Mouse (Mus musculus): Measurements from ENCODE around the gene Stx3.
A peak's percentile ranks its signal among the peaks of the same experiment; 100 is the strongest.

The Stx3 gene

DNA sequence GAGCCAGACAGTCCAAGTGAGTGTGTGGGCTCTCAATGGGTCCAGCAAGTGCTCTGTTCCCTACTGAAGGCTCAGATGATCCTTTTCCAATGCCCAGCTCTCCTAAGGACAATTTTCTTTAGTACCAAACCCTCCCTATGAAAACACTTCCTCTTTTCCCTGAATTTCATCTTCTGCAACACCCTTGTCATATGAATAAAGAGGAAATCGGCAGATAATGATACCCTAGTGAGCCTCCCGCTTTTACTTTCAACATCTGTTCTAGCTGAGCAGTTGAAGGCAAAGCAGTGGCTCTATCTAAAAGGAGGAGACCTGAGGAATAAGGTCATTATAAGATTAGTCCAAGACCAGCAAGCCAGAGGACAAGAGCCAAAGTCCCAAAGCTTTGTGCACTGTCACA is 10.8 kb downstream of the Stx3 start:
- DNase-seq (ENCODE audit: extremely low read depth, low read depth, low spot score) = no peak

DNA sequence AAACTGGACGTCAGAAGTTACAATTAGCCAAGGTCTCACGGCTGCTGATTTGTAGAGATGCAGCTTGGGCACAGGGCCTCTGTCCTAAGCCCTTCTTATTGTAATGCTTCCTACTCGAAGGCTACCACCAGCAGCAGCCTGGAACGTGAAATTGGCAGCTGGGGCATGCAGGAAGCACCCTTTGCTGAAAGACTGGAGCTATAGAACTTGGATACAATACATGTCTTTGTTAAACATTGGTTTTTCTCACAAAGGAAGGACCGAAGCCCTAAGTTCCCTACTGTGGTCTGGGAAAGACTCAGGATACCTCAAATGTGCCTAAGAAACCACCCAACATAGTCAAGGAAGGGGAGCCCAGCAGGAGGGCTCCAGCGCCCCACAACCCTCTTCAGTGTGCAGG is 11.4 kb downstream of the Stx3 start:
- no peak for DNase-seq (ENCODE audit: extremely low read depth, low read depth, low spot score)

DNA sequence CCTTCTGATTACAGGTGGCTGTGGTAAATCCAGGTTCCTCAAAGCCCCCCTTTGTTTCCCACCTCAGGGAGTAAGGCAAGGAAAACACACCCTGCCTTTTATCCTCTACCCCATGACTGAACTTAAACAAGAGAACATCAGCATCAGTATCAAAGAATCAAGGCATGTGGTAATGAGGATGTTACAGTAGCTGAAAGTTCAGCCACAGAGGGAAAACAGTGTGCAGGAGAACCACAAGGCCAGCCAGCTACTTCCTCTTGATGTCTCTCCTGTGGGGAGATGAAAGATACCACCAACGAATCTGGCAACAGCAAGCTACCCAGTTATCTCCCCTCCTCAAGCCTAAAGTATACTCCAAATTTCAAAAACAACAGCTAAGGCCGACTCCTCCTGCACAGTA is 12.0 kb downstream of the Stx3 start:
- no peak for DNase-seq (ENCODE audit: extremely low read depth, low read depth, low spot score)

DNA sequence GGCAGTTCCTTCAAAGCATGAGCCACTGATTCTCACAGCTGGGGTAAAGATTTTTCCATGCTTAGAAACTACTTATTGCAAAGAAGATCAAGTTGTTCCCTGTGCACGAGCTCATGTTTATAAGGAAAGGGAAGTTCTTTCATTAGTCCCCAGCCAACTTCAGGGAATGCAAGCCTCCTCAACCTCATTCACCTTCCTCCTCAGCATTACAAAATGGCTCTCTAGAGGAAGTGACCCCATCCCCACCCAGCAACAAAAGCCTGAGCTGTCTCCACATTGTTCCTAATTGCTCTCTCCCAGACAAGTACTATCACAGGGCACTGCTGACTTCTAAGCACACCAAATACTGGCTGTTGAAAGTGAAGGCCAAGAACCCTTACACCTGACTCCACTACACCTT is 14.8 kb downstream of the Stx3 start:
- DNase-seq (ENCODE audit: extremely low read depth, low read depth, low spot score) = no peak

DNA sequence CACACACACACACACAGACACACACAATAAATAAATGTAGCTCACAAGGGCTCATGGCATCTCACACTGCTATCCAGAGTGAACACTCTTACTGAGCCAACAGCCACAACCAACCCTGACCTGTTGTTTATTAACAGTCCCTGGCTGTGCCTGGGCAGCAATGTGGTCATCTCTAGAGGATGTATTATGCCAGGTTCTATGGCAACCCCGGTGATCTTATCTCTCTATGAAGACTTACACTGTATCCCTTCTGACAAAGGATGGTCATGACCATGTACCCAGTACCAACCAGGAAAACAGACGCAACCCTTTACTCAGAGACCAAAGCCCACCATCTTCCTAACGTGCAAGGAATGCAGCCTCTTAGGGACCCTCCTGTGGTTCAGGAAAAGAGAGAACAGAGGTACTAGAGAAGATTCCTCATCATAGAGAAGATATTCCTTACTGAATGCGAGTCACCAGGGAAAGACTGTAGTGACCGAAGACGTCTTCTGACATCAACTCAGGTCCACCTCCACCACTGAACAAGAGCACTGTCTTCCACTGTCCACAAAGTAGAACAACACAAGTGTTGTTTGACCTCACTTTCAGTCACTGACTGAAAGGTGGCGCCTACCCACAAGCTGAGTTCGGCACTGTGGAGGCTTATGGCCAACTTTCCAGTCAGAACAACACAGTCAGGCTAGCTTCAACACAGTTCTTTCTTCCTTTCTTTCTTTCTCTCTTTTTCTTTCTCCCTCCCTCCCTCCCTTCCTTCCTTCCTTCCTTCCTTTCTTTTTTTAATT is 18.5 kb downstream of the Stx3 start:
- no peak for DNase-seq (ENCODE audit: extremely low read depth, low read depth, low spot score)

DNA sequence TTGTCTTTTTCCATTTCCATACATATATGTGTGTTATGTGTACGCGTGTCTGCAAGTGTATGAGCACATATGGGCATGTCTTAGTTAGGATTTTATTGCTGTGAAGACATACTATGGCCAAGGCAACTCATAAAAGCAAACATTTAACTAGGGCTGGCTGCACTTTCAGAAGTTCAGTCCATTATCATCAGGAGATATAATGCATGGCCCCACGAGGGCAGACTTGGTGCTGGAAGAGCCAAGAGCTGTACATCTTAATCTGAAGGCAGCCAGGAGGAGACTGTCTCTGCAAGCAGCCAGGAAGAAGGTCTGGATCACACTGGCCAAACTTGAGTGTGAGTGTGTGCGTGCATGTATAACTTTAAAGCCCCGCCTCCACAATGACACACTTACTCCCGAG is 24.8 kb downstream of the Stx3 start:
- DNase-seq (ENCODE audit: extremely low read depth, low read depth, low spot score) = no peak

DNA sequence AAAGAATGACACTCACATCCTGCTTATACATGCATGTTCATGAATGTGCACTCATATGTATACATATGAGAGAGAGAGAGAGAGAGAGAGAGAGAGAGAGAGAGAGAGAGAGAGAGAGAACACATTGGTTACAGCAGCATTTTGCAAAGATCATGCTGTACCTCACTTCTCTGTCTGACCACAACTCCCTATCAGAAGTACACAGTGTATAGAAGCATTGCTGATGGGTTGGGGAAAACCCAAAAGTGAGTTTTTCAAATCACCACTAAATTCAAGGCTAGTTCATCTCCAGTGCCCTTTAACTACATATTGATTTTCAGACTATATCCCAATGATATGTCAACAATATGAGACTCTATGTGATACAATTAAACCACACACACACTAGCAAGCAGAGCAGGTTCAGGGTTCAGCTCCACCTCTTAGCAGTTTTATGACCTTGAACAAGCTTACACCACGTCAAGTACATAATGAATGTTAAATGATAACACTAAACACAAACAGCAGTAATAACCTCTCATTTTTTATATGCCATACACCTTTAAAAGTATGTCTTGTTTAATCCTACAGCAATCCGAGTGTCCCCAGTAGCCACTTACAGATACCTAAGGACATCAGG is 25.4 kb downstream of the Stx3 start:
- DNase-seq (ENCODE audit: extremely low read depth, low read depth, low spot score) = no peak

DNA sequence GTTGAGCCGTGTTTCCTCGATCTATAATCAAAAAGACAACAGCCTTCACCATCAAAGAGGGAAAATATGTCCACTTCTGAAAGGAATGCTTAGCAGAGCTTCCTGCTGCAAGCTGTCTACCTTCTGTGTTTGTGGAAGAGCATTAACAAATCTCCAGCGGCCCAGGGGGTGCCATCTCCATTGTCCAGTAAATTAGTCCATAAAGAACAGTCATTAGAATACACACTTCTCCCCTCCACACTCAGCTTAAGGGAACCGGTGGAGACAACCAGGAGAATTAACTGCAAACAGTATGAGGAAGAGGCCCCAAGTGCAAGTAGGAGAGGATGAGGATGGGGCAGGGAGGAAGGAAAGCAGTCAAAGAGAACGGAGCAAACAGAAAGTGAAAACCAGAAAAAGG is 27.4 kb downstream of the Stx3 start:
- DNase-seq (ENCODE audit: extremely low read depth, low read depth, low spot score) = no peak

DNA sequence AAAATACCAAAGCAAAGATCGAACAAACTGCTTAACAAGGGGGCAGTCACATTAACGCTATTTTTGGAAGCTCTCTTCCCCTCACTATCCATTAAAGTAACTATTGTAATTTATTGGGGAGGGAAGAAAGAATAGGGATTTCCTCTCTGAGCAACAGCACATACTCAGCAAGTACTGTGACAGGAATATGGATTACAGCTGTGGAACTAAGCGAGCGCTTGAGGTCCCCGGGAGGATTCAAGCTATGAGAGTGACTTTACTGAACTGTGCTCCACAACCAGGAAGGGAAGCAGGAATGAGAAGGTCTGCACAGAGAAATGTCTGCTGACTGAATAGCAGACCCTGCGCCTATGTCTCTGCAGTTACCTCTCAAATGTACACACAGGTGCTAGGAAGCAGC is 30.3 kb downstream of the Stx3 start:
- no peak for DNase-seq (ENCODE audit: extremely low read depth, low read depth, low spot score)

DNA sequence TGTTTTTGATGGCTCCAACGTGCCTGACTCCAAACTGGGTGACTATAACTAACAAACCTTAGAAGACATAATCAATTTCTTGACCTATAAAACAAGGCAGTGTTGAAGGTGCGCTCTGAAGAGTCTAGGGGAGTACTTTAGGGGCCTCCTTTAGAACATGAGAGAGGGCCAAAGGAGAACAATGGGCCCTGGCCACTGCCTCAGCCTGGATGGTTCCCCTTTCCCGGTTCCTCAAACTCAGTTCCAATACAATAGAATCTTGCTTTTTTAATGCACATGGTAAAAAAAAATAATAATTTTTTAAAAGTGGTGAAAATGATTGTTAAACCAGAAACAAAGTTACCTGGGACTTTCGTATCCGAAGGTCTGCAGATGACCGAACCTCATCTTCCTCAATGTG is 31.4 kb downstream of the Stx3 start:
- no peak for DNase-seq (ENCODE audit: extremely low read depth, low read depth, low spot score)

DNA sequence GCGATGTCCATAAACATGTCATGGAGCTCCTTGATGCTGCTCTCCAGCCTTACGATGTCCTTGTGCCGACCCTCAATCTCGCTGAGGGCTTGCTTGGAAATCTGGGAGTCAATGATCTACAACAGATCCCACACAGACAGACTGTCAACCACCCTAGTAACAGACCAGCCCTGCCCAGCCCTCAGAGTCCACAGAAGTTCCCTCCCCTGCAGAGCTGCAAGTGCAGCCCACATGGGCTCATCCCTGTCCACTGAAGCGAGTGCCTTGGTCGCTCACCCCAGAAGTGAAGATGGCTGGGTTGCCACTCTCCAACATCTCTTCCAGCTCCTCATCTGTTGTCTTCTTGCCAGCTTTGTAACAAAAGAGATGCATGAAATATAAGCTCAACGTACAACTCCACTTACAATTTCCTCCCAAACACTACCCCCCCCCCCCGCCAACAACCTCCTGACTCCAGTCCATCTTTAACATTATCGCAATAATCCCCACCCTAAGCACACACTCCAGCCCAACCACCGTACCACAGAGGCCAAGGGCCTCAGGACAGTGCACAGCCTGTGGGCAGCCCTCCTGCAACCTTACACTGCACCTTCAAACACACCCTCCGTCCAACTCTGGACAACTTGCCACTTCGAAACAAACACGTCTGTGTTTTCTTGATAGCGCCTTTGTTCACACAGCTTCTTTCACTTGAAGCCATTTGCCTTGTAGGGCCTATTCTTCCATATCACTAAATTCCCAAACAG is 33.6 kb downstream of the Stx3 start:
- no peak for DNase-seq (ENCODE audit: extremely low read depth, low read depth, low spot score)

DNA sequence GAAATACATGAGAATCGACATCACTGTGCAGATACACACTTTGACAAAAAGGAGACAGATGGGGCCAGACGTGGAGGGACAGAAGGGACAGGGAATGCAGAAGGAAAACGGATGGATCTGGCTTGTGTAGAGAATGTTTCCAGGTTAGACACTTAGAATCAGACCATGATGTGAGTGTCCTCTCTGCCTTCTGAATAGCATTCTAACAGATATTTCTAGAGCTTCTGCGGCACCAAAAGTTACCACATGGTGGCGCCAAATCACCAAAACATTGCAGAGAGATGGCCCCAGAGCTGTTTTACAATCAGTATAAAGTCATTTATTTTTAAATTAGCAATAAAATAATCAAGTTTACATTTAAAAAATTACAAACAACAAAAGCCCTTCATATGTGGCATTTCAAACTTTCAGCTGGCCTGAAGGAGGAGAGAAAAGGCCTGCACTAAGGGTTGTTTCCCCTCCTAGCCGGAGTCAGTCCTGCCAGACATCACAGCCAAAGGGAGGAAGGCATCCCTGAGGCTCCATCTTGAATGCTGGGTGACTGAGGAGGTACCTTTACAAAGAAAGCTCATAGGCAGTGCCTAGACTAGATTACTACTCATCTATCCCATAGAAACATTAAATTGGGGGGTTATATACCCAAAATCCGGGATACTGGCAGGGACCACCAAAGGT is 41.9 kb downstream of the Stx3 start:
- no peak for DNase-seq (ENCODE audit: extremely low read depth, low read depth, low spot score)

DNA sequence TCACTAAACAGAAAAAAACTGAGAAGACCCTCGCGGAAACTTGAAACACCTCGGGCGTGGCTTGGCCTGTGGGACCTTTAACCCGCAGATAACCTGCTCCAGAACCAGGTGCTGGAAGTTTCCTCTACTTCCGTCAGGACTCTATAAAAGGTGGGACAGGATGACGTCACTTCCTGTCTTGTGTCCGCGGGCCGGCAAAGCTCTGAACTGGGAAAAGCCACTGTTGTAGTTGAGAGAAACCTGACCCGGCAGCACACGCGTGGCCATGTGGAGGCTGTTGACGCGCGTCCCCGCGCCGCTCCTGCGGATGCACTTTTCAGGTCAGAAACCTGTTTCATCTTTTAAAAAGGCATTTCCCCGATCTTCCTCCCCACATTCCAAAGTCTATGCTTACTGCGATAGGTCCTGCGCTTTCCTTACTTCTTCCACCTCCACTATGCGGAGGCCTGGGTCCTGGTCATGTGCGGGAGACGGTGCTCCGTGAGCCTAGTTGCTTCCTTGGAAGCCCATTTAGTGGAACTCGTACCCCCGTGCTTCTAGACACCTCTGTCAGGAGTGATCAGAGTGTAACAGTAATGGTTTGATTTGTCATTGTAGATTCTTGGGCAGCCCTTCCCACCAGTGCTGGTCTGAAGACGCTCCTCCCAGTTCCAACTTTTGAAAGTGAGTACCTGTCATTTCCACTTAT is 48.9 kb downstream of the Stx3 start, which contains the start of gene Mrpl16:
Gene Mrpl16, plus strand, starts transcription at position 187 of the 688 bp plus-strand sequence.
- peak; percentile 39 for DNase-seq (ENCODE audit: extremely low read depth, low read depth, low spot score)

DNA sequence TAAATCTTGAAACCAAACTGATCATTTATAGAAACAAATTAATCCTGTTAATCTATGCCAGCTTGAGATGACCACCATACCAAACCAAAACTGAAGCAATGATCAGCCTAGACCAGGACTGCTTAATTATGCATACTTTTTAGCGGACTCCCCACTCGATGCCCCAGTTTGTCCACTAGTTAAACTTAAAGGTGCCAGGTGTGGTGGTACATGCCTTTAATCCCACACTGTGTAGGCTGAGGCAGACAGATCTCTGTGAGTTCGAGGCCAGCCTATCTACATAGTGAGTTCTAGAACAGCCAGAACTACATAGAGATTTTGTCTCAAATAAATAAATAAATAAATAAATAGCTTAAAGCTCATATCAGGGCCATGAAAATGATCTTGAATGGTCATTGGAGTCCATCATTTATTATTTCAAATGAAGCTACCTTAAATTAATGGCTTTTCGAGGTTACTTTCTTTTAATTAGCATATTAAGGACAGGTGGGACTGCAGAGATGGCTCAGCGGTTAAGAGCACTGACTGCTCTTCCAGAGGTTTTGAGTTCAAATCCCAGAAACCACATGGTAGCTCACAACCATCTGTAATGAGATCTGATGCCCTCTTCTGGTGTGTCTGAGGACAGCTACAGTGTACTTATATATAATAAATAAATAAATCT is 49.8 kb downstream of the Stx3 start:
- DNase-seq (ENCODE audit: extremely low read depth, low read depth, low spot score) = no peak

DNA sequence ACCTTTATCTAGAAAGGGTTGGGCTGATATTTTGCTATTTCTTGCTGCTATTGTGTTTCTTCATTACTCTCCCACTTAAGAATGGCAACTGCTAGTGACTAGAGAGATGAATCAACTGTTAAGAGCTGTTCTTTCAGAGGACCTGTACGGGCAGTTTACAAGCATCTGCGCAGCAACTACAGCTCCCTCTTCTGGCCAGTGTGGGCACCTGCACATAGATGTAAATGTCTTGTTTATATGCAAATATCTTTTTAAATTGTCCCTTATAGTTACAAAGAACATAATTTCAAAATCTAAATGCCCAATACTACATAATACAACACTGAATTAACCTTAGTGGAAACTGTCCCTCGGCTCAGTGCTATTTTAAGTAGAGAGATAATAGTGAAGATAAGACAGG is 51.0 kb downstream of the Stx3 start:
- DNase-seq (ENCODE audit: extremely low read depth, low read depth, low spot score) = no peak

DNA sequence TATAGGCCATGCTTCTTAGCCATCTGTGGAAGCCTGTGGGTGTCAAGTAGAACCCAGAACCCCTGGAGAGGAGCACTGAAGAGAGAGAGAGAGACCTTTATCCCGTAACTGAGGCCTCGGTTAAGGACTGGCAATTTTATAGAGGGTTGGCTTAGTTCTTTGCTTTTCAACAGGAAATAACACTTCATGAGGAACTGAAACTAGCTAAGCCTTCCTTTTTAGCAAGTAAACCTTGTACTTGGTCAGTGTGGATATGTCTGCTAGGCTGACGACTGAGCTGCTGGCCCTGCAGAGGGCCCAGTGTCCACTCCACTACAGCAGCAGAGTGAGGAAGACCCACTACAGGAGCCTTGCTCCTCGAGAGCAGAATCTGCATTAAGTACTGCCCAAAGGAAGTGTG is 52.8 kb downstream of the Stx3 start:
- no peak for DNase-seq (ENCODE audit: extremely low read depth, low read depth, low spot score)

DNA sequence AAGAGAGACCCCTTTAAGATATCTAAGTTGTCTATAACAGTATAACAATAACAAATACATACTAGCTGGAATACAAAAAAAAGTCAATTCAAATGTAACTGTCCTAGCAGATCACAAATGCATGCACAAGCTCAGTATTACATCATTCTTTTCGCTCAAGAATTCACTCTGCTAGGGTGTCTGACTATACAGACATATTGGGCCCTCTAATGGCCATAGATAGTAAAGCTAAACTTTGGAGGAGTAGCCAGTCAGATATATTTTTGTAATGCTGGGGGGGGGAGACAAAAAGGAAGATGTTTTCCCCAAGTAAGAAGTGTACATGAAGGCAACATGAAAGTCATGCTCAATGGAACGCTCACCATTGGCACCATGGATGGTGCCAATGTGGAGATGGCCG is 54.1 kb downstream of the Stx3 start:
- DNase-seq (ENCODE audit: extremely low read depth, low read depth, low spot score) = no peak

DNA sequence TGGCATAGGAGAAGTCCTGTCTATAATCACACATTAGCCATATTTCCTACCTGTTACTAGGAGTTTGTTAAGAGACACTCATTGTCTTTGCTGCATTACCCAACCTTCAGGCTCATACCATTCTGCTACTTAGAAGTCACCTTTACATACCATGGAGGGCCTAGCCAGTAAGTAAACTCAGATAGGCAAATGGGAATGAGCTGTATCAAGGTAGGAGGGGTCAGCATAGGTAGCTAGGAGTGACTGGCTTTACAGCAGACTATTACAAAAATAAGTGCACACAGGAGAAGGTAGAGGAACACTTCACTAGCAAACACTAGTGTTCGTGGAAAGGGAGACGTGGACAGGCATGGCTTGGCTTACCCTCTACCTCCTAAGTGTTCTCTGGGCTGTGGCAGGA is 71.9 kb downstream of the Stx3 start, which contains the start of gene Gif:
Gene Gif, plus strand, starts transcription at position 257 of the 400 bp plus-strand sequence.
- DNase-seq (ENCODE audit: extremely low read depth, low read depth, low spot score) = no peak

DNA sequence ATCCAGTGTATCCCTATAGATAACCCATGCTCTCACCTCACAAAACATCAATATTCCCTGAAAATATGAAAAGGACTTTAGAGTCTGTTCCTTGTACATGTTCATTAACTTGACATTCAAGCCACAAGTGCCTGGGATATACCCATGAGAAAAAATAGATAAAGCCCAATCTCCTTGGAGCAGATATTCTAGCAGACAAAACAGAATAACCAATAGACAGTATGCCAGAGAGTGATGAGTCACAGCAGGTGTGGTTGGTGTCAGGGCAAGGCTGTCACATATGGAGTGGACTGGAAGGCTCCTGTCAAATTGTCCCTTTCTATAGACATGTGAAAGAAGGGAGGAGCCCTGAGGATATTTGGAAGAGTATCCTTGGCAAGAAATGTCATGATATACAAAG is 73.5 kb downstream of the Stx3 start:
- DNase-seq (ENCODE audit: extremely low read depth, low read depth, low spot score) = no peak

DNA sequence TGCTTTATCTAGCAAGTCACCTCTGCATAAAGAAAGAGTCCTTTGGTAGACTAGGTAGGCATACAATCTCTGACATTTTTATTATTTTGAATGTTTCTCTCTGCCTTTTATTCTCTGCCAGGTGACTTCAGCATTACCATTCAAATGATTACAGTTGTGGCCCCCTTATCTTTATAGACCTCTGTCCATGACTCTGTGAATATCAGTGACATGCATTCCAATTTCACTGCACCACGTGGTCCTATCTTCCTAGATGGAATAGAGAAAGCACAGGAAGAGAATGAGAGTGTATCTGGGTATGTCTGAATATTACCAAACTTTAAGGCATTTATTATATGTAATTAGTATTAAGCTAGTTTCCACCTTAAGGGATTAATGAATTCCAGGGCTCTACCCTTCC is 82.7 kb downstream of the Stx3 start:
- DNase-seq (ENCODE audit: extremely low read depth, low read depth, low spot score) = no peak
